Mouse (Mus musculus) thymus, postnatal 36 days (tissue): Measurements from ENCODE around the gene Mst1.
A peak's percentile ranks its signal among the peaks of the same experiment; 100 is the strongest.

Experiments
- DNase-seq, 2 experiments: peaks; one replicate each; pipeline ENCODE4 v3.0.0; 2022; ENCODE audit warnings: mixed read lengths in 2 of 2

Mst1 gene

GRCm38 (mm10) chr9:108080168-108080567 lies at the start of gene Mst1:
TSS of gene Mst1 (plus strand) at chr9:108080436.
- no peak for DNase-seq

- no peak for DNase-seq
These were observed 48.1 kb upstream of the Mst1 start for GRCm38 (mm10) chr9:108032126-108032525.

- no peak for DNase-seq
These were observed 44.7 kb upstream of the Mst1 start for GRCm38 (mm10) chr9:108035331-108036156.

GRCm38 (mm10) chr9:108044751-108045492 lies 35.3 kb upstream of the Mst1 start:
- DNase-seq, result no peak

GRCm38 (mm10) chr9:108046582-108046981 lies 33.7 kb upstream of the Mst1 start:
- DNase-seq, result peak in 1 of 2 experiments; percentile 7

GRCm38 (mm10) chr9:108047601-108048565 lies 32.4 kb upstream of the Mst1 start:
- peak in 1 of 2 experiments; percentile 15 for DNase-seq

- DNase-seq, result no peak
These were observed 31.7 kb upstream of the Mst1 start for GRCm38 (mm10) chr9:108048566-108048955.

GRCm38 (mm10) chr9:108049016-108049455 lies 31.2 kb upstream of the Mst1 start, which contains the start of gene Gmppb:
TSS of gene Gmppb (plus strand) at chr9:108049242.
- DNase-seq, result peak; percentile 87 to 94

- peak in 1 of 2 experiments; percentile 15 for DNase-seq
These were observed 30.5 kb upstream of the Mst1 start for GRCm38 (mm10) chr9:108049561-108050251.

GRCm38 (mm10) chr9:108051184-108051930 lies 28.9 kb upstream of the Mst1 start:
- peak in 1 of 2 experiments; percentile 12 for DNase-seq

- peak in 1 of 2 experiments; percentile 10 for DNase-seq
These were observed 28.4 kb upstream of the Mst1 start for GRCm38 (mm10) chr9:108051931-108052220.

GRCm38 (mm10) chr9:108052411-108052810 lies 27.8 kb upstream of the Mst1 start:
- no peak for DNase-seq

- DNase-seq, result peak; percentile 93 to 95
These were observed 27.2 kb upstream of the Mst1 start, which contains the start of gene Amigo3 for GRCm38 (mm10) chr9:108052885-108053664. TSS of gene Amigo3 (plus strand) at chr9:108053159.

GRCm38 (mm10) chr9:108053665-108054225 lies 26.5 kb upstream of the Mst1 start:
- no peak for DNase-seq

GRCm38 (mm10) chr9:108054331-108055040 lies 25.8 kb upstream of the Mst1 start:
- DNase-seq, result peak in 1 of 2 experiments; percentile 12

- DNase-seq, result peak in 1 of 2 experiments; percentile 3
These were observed 25.2 kb upstream of the Mst1 start for GRCm38 (mm10) chr9:108055061-108055460.

- DNase-seq, result no peak
These were observed 24.5 kb upstream of the Mst1 start for GRCm38 (mm10) chr9:108055661-108056237.

GRCm38 (mm10) chr9:108056361-108057261 lies 23.6 kb upstream of the Mst1 start:
- peak in 1 of 2 experiments; percentile 6 for DNase-seq
